Mouse (Mus musculus) embryo, embryonic 10 days (tissue): ENCODE results near the gene Nrxn1.
A peak's percentile ranks its signal among the peaks of the same experiment; 100 is the strongest.

ENCODE experiments used
- DNase-seq: peaks from one replicate; pipeline ENCODE4 v3.0.0-alpha.2; 2015; ENCODE audit warnings: low spot score

Gene Nrxn1

GRCm38 (mm10) chr17:91093042-91093080, at the start of gene Nrxn1:
TSS of gene Nrxn1 (minus strand) at chr17:91093071.
- no peak for DNase-seq

GRCm38 (mm10) chr17:91136859-91137258, 44.0 kb upstream of the Nrxn1 start:
- no peak for DNase-seq

- no peak for DNase-seq
These were observed 20.2 kb upstream of the Nrxn1 start for GRCm38 (mm10) chr17:91112880-91113628.

- no peak for DNase-seq
These were observed 19.2 kb upstream of the Nrxn1 start for GRCm38 (mm10) chr17:91112085-91112484.

- no peak for DNase-seq
These were observed 407 bp upstream of the Nrxn1 start for GRCm38 (mm10) chr17:91093081-91093875.

- DNase-seq: peak; percentile 90
These were observed 340 bp downstream of the Nrxn1 start for GRCm38 (mm10) chr17:91092421-91093041.

GRCm38 (mm10) chr17:91090631-91091030, 2.2 kb downstream of the Nrxn1 start:
- DNase-seq: no peak

GRCm38 (mm10) chr17:91088991-91089390, 3.9 kb downstream of the Nrxn1 start:
- no peak for DNase-seq

GRCm38 (mm10) chr17:91088037-91088715, 4.7 kb downstream of the Nrxn1 start:
- DNase-seq: no peak

GRCm38 (mm10) chr17:91086412-91086811, 6.5 kb downstream of the Nrxn1 start:
- no peak for DNase-seq

GRCm38 (mm10) chr17:91085416-91085815, 7.5 kb downstream of the Nrxn1 start:
- no peak for DNase-seq

- DNase-seq: no peak
These were observed 13.8 kb downstream of the Nrxn1 start for GRCm38 (mm10) chr17:91079096-91079495.

- DNase-seq: no peak
These were observed 18.1 kb downstream of the Nrxn1 start for GRCm38 (mm10) chr17:91074780-91075179.

GRCm38 (mm10) chr17:91033466-91033865, 59.4 kb downstream of the Nrxn1 start:
- peak; percentile 7 for DNase-seq

- no peak for DNase-seq
These were observed 67.7 kb downstream of the Nrxn1 start for GRCm38 (mm10) chr17:91025061-91025623.

GRCm38 (mm10) chr17:91007385-91008089, 85.3 kb downstream of the Nrxn1 start:
- no peak for DNase-seq

- DNase-seq: no peak
These were observed 92.5 kb downstream of the Nrxn1 start for GRCm38 (mm10) chr17:91000389-91000788.

GRCm38 (mm10) chr17:90999667-91000154, 93.2 kb downstream of the Nrxn1 start:
- no peak for DNase-seq

- DNase-seq: no peak
These were observed 95.2 kb downstream of the Nrxn1 start for GRCm38 (mm10) chr17:90997714-90998113.

GRCm38 (mm10) chr17:90995436-90995835, 97.4 kb downstream of the Nrxn1 start:
- peak; percentile 17 for DNase-seq

- DNase-seq: no peak
These were observed 98.6 kb downstream of the Nrxn1 start for GRCm38 (mm10) chr17:90994247-90994646.

- DNase-seq: no peak
These were observed 102.1 kb downstream of the Nrxn1 start for GRCm38 (mm10) chr17:90990747-90991146.
